Mouse (Mus musculus): Measurements from ENCODE around the gene Clasp2.
A peak's percentile ranks its signal among the peaks of the same experiment; 100 is the strongest.
"Not testable (repeated sequence)": the region's sequence is repeated elsewhere in the genome, so short reads cannot be mapped to it uniquely, and the experiment has no call there.

Clasp2 gene

GRCm38 (mm10) chr9:113755888-113756719 lies 14.8 kb downstream of the Clasp2 start:
- no peak for DNase-seq (ENCODE audit: low spot score)

GRCm38 (mm10) chr9:113758472-113758871 lies 17.2 kb downstream of the Clasp2 start:
- DNase-seq (ENCODE audit: low spot score), result no peak

GRCm38 (mm10) chr9:113759684-113760083 lies 18.4 kb downstream of the Clasp2 start:
- DNase-seq (ENCODE audit: low spot score), result no peak

GRCm38 (mm10) chr9:113762389-113762788 lies 21.1 kb downstream of the Clasp2 start:
- no peak for DNase-seq (ENCODE audit: low spot score)

GRCm38 (mm10) chr9:113763123-113763522 lies 21.9 kb downstream of the Clasp2 start:
- no peak for DNase-seq (ENCODE audit: low spot score)

GRCm38 (mm10) chr9:113770640-113771039 lies 29.4 kb downstream of the Clasp2 start:
- DNase-seq (ENCODE audit: low spot score), result no peak

GRCm38 (mm10) chr9:113780863-113781262 lies 39.6 kb downstream of the Clasp2 start:
- DNase-seq (ENCODE audit: low spot score), result no peak

- no peak for DNase-seq (ENCODE audit: low spot score)
Observed at GRCm38 (mm10) chr9:113782362-113783005, 41.2 kb downstream of the Clasp2 start.

GRCm38 (mm10) chr9:113783674-113784073 lies 42.4 kb downstream of the Clasp2 start:
- no peak for DNase-seq (ENCODE audit: low spot score)

GRCm38 (mm10) chr9:113789283-113789682 lies 48.0 kb downstream of the Clasp2 start:
- DNase-seq (ENCODE audit: low spot score), result not testable (repeated sequence)

GRCm38 (mm10) chr9:113792651-113793512 lies 51.6 kb downstream of the Clasp2 start:
- peak; percentile 84 for DNase-seq (ENCODE audit: low spot score)

GRCm38 (mm10) chr9:113793513-113793905 lies 52.2 kb downstream of the Clasp2 start:
- DNase-seq (ENCODE audit: low spot score), result no peak

- no peak for DNase-seq (ENCODE audit: low spot score)
Observed at GRCm38 (mm10) chr9:113793966-113794365, 52.7 kb downstream of the Clasp2 start.

GRCm38 (mm10) chr9:113797206-113797605 lies 55.9 kb downstream of the Clasp2 start:
- DNase-seq (ENCODE audit: low spot score), result no peak

- no peak for DNase-seq (ENCODE audit: low spot score)
Observed at GRCm38 (mm10) chr9:113800671-113801070, 59.4 kb downstream of the Clasp2 start.

- DNase-seq (ENCODE audit: low spot score), result no peak
Observed at GRCm38 (mm10) chr9:113802734-113803133, 61.5 kb downstream of the Clasp2 start.

GRCm38 (mm10) chr9:113803751-113804150 lies 62.5 kb downstream of the Clasp2 start:
- DNase-seq (ENCODE audit: low spot score), result no peak

- no peak for DNase-seq (ENCODE audit: low spot score)
Observed at GRCm38 (mm10) chr9:113805359-113805758, 64.1 kb downstream of the Clasp2 start.

GRCm38 (mm10) chr9:113811327-113811726 lies 70.1 kb downstream of the Clasp2 start:
- no peak for DNase-seq (ENCODE audit: low spot score)

GRCm38 (mm10) chr9:113811957-113812670 lies 70.8 kb downstream of the Clasp2 start:
- peak; percentile 64 for DNase-seq (ENCODE audit: low spot score)

GRCm38 (mm10) chr9:113812671-113813001 lies 71.4 kb downstream of the Clasp2 start:
- no peak for DNase-seq (ENCODE audit: low spot score)

GRCm38 (mm10) chr9:113813086-113813485 lies 71.8 kb downstream of the Clasp2 start:
- no peak for DNase-seq (ENCODE audit: low spot score)
